Mouse (Mus musculus) kidney, postnatal 25 days (tissue): ENCODE results near the gene Rhobtb1.

Experiments
- DNase-seq, 2 experiments: peaks; one replicate each; pipeline ENCODE4 v3.0.0; 2021; ENCODE audit warnings: mixed read lengths in 2 of 2

Rhobtb1 gene

GRCm38 (mm10) chr10:69151045-69151444, at the start of gene Rhobtb1:
TSS of gene Rhobtb1 (plus strand) at chr10:69151434.
- peak; percentile 43 to 62 for DNase-seq

GRCm38 (mm10) chr10:69101988-69102387, 49.2 kb upstream of the Rhobtb1 start:
- DNase-seq: peak; percentile 59 to 81

GRCm38 (mm10) chr10:69104143-69104882, 46.9 kb upstream of the Rhobtb1 start:
- no peak for DNase-seq

GRCm38 (mm10) chr10:69104883-69105225, 46.4 kb upstream of the Rhobtb1 start:
- no peak for DNase-seq

- no peak for DNase-seq
Observed at GRCm38 (mm10) chr10:69106796-69107195, 44.4 kb upstream of the Rhobtb1 start.

- peak in 1 of 2 experiments; percentile 55 for DNase-seq
Observed at GRCm38 (mm10) chr10:69107253-69107652, 44.0 kb upstream of the Rhobtb1 start.

GRCm38 (mm10) chr10:69114384-69114783, 36.9 kb upstream of the Rhobtb1 start:
- peak in 1 of 2 experiments; percentile 33 for DNase-seq

- no peak for DNase-seq
Observed at GRCm38 (mm10) chr10:69117996-69118395, 33.2 kb upstream of the Rhobtb1 start.

GRCm38 (mm10) chr10:69118893-69119292, 32.3 kb upstream of the Rhobtb1 start:
- DNase-seq: no peak

GRCm38 (mm10) chr10:69119456-69119855, 31.8 kb upstream of the Rhobtb1 start:
- DNase-seq: no peak

GRCm38 (mm10) chr10:69126546-69126945, 24.7 kb upstream of the Rhobtb1 start:
- no peak for DNase-seq

- DNase-seq: no peak
Observed at GRCm38 (mm10) chr10:69128531-69128930, 22.7 kb upstream of the Rhobtb1 start.

- no peak for DNase-seq
Observed at GRCm38 (mm10) chr10:69130613-69131012, 20.6 kb upstream of the Rhobtb1 start.

- DNase-seq: no peak
Observed at GRCm38 (mm10) chr10:69134356-69134755, 16.9 kb upstream of the Rhobtb1 start.

- no peak for DNase-seq
Observed at GRCm38 (mm10) chr10:69136241-69136828, 14.9 kb upstream of the Rhobtb1 start.

- no peak for DNase-seq
Observed at GRCm38 (mm10) chr10:69149252-69149651, 2.0 kb upstream of the Rhobtb1 start.

GRCm38 (mm10) chr10:69152971-69153370, 1.7 kb downstream of the Rhobtb1 start:
- peak; percentile 40 to 45 for DNase-seq

GRCm38 (mm10) chr10:69155428-69156175, 4.4 kb downstream of the Rhobtb1 start:
- DNase-seq: no peak

- no peak for DNase-seq
Observed at GRCm38 (mm10) chr10:69156462-69156861, 5.2 kb downstream of the Rhobtb1 start.

- DNase-seq: no peak
Observed at GRCm38 (mm10) chr10:69157471-69157870, 6.2 kb downstream of the Rhobtb1 start.

- DNase-seq: peak; percentile 70 to 83
Observed at GRCm38 (mm10) chr10:69160877-69161276, 9.6 kb downstream of the Rhobtb1 start.

GRCm38 (mm10) chr10:69161503-69161902, 10.3 kb downstream of the Rhobtb1 start:
- DNase-seq: no peak

- no peak for DNase-seq
Observed at GRCm38 (mm10) chr10:69162577-69162976, 11.3 kb downstream of the Rhobtb1 start.

- no peak for DNase-seq
Observed at GRCm38 (mm10) chr10:69163216-69163615, 12.0 kb downstream of the Rhobtb1 start.
